Mouse (Mus musculus) right cerebral cortex, adult 2 months (tissue): ENCODE data around the gene Nfam1.

Source experiments
- DNase-seq, 2 experiments: peaks; one replicate each; pipeline ENCODE4 v3.0.0; 2021 to 2022; ENCODE audit warnings: low spot score in 2 of 2

The Nfam1 gene

GRCm38 (mm10) chr15:82992911-82993310 is 40.2 kb downstream of the Nfam1 start:
- no peak for DNase-seq

- no peak for DNase-seq
Measured at GRCm38 (mm10) chr15:82992079-82992783, 40.9 kb downstream of the Nfam1 start.

- DNase-seq = no peak
Measured at GRCm38 (mm10) chr15:82989190-82989704, 43.9 kb downstream of the Nfam1 start.

GRCm38 (mm10) chr15:82987732-82988112 is 45.4 kb downstream of the Nfam1 start, which contains the start of gene Tcf20:
Gene Tcf20 (minus strand): TSS chr15:82987872.
- DNase-seq = peak; percentile 90 to 95

GRCm38 (mm10) chr15:82987014-82987731 is 45.9 kb downstream of the Nfam1 start:
- DNase-seq = peak; percentile 31 to 35

GRCm38 (mm10) chr15:82984574-82984973 is 48.5 kb downstream of the Nfam1 start:
- DNase-seq = no peak

- no peak for DNase-seq
Measured at GRCm38 (mm10) chr15:82984097-82984496, 49.0 kb downstream of the Nfam1 start.

- no peak for DNase-seq
Measured at GRCm38 (mm10) chr15:82983416-82984026, 49.6 kb downstream of the Nfam1 start.

- DNase-seq = no peak
Measured at GRCm38 (mm10) chr15:82982724-82983415, 50.2 kb downstream of the Nfam1 start.

- no peak for DNase-seq
Measured at GRCm38 (mm10) chr15:82981676-82982520, 51.2 kb downstream of the Nfam1 start.

GRCm38 (mm10) chr15:82979531-82979930 is 53.6 kb downstream of the Nfam1 start:
- no peak for DNase-seq

- no peak for DNase-seq
Measured at GRCm38 (mm10) chr15:82974471-82974870, 58.6 kb downstream of the Nfam1 start.

- DNase-seq = no peak
Measured at GRCm38 (mm10) chr15:82969206-82969721, 63.8 kb downstream of the Nfam1 start.

- DNase-seq = no peak
Measured at GRCm38 (mm10) chr15:82968449-82968848, 64.7 kb downstream of the Nfam1 start.

GRCm38 (mm10) chr15:82967947-82968346 is 65.2 kb downstream of the Nfam1 start:
- no peak for DNase-seq

GRCm38 (mm10) chr15:82964266-82964825 is 68.8 kb downstream of the Nfam1 start:
- no peak for DNase-seq

GRCm38 (mm10) chr15:82963556-82964156 is 69.5 kb downstream of the Nfam1 start:
- DNase-seq = no peak

GRCm38 (mm10) chr15:82963090-82963489 is 70.0 kb downstream of the Nfam1 start:
- DNase-seq = peak in 1 of 2 experiments; percentile 53

GRCm38 (mm10) chr15:82962536-82962935 is 70.6 kb downstream of the Nfam1 start:
- no peak for DNase-seq
